Mouse (Mus musculus) limb, embryonic 14.5 days (tissue): Measurements from ENCODE around the gene Lrmda. TPM values are rescaled to one million over a fixed set of nuclear protein-coding genes. Genes with fewer than 3 reads are reported as not detected.
A peak's percentile ranks its signal among the peaks of the same experiment; 100 is the strongest.

ENCODE experiments used
- ATAC-seq: fragments of 200-750 bp; cut with Nextera tagmentation; 2 replicates; pipeline ENCODE4 v1.8.0; 2017; ENCODE audit warnings: low read depth, moderate number of reproducible peaks, moderate TSS enrichment; ENCODE audit not compliant: low FRiP score
- DNase-seq: peaks from one replicate; pipeline ENCODE4 v3.0.0-alpha.2; 2015; ENCODE audit warnings: low spot score
- H3K27ac ChIP-seq: fragments of 300-500 bp; sonication (generic); replicated peaks from 2 replicates; pipeline ENCODE4 v1.5.1; 2014; ENCODE audit warnings: low read depth, mild to moderate bottlenecking, low read length, moderate library complexity, mixed read lengths
- H3K27me3 ChIP-seq: fragments of 300-500 bp; sonication (generic); 2 replicates; pipeline ENCODE4 v1.6.1; 2014; ENCODE audit warnings: low read length, mixed read lengths; ENCODE audit not compliant: control insufficient read depth, insufficient read depth
- H3K36me3 ChIP-seq: fragments of 300-500 bp; sonication (generic); 2 replicates; pipeline ENCODE4 v1.6.1; 2014; ENCODE audit warnings: mild to moderate bottlenecking, low read length, moderate library complexity, mixed read lengths; ENCODE audit not compliant: control insufficient read depth, insufficient read depth
- H3K4me1 ChIP-seq: fragments of 300-500 bp; sonication (generic); 2 replicates; pipeline ENCODE4 v1.6.1; 2014; ENCODE audit warnings: antibody characterized with exemption, low read length, mixed read lengths; ENCODE audit not compliant: control insufficient read depth, insufficient read depth
- H3K4me2 ChIP-seq: fragments of 300-500 bp; sonication (generic); replicated peaks from 2 replicates; pipeline ENCODE4 v1.6.1; 2014; ENCODE audit warnings: low read depth, mild to moderate bottlenecking, low read length, moderate library complexity; ENCODE audit not compliant: severe bottlenecking
- H3K4me3 ChIP-seq: fragments of 300-500 bp; sonication (generic); replicated peaks from 2 replicates; pipeline ENCODE4 v1.5.1; 2014; ENCODE audit warnings: low read length
- H3K9ac ChIP-seq: fragments of 300-500 bp; sonication (generic); 2 replicates; pipeline ENCODE4 v1.6.1; 2014; ENCODE audit warnings: mild to moderate bottlenecking, low read depth, low read length, moderate library complexity; ENCODE audit not compliant: severe bottlenecking
- H3K9me3 ChIP-seq: fragments of 300-500 bp; sonication (generic); 2 replicates; pipeline ENCODE4 v1.6.1; 2016; ENCODE audit warnings: low read length; ENCODE audit not compliant: control insufficient read depth
- POLR2A ChIP-seq: fragments of 200-500 bp; IDR thresholded peaks from 2 replicates; pipeline ENCODE4 v1.8.0; 2012; ENCODE audit warnings: inconsistent platforms, mild to moderate bottlenecking, moderate library complexity, borderline replicate concordance; ENCODE audit not compliant: insufficient read depth, insufficient read length; ENCODE audit errors: extremely low read depth
- WGBS: fragments of 180-500 bp; shearing (Covaris S2); extraction: QIAGEN DNeasy Blood & Tissue Kit; methylation state at CpG from one replicate; pipeline ENCODE4 v1.1.7; 2014; 5-methylcytosine and 5-hydroxymethylcytosine counted together
- polyA plus RNA-seq, 2 experiments: library from polyadenylated mRNA; depleted of rRNA in 1 of 2; stranded (reverse) in 1 of 2; unstranded in 1 of 2; fragments of >200 nt; fragmentation: Nextera tagmentation in 1 of 2; extraction: Ambion mirVana in 1 of 2; gene quantifications; 2 replicates each; pipeline versions ENCODE4 v1.2.1 to v1.2.3; 2012 to 2014

Lrmda gene
- polyA plus RNA-seq, 2 experiments = 0.08 to 0.72 TPM

GRCm38 (mm10) chr14:22745882-22746480 lies 726.5 kb downstream of the Lrmda start:
- Histone ChIP-seq H3K36me3 (no peaks in the 10 kb centered on the region), H3K4me3 (no peak overlapping the region), H3K4me2 (no peak overlapping the region), H3K9me3 (no peaks in the 10 kb centered on the region), H3K27me3 (no peaks in the 10 kb centered on the region), H3K27ac (no peak overlapping the region), H3K9ac (no peak overlapping the region), H3K4me1 (0 out of 2 replicates have a peak, but pooled peaks cover 9% of the 10 kb centered on the region)
- ATAC-seq (no peak), DNase-seq (no peak)
- WGBS = 8% methylated on average over 5 of the region's 5 CpGs
- no peak for TF ChIP-seq POLR2A

GRCm38 (mm10) chr14:22747816-22748215 lies 728.3 kb downstream of the Lrmda start:
- Histone ChIP-seq H3K4me3 (no peak overlapping the region), H3K4me2 (no peak overlapping the region), H3K27me3 (no peaks in the 10 kb centered on the region), H3K4me1 (0 out of 2 replicates have a peak, but pooled peaks cover 9% of the 10 kb centered on the region), H3K36me3 (no peaks in the 10 kb centered on the region), H3K27ac (no peak overlapping the region), H3K9me3 (no peaks in the 10 kb centered on the region), H3K9ac (no peak overlapping the region)
- no peak for TF ChIP-seq POLR2A
- DNase-seq = no peak
- ATAC-seq = no peak
- WGBS = 90% methylated on average over 5 of the region's 5 CpGs

GRCm38 (mm10) chr14:22750409-22750808 lies 730.9 kb downstream of the Lrmda start:
- no peaks in the 10 kb centered on the region for H3K27me3 ChIP-seq
- H3K4me1 ChIP-seq = 0 out of 2 replicates have a peak, but pooled peaks cover 9% of the 10 kb centered on the region
- no peak overlapping the region for H3K9ac ChIP-seq
- TF ChIP-seq POLR2A = no peak
- H3K9me3 ChIP-seq = no peaks in the 10 kb centered on the region
- H3K36me3 ChIP-seq = no peaks in the 10 kb centered on the region
- no peak overlapping the region for H3K4me2 ChIP-seq
- H3K4me3 ChIP-seq = no peak overlapping the region
- DNase-seq (no peak), ATAC-seq (no peak)
- H3K27ac ChIP-seq = no peak overlapping the region

- no peak for TF ChIP-seq POLR2A
- Histone ChIP-seq H3K9me3 (no peaks in the 10 kb centered on the region), H3K27me3 (no peaks in the 10 kb centered on the region), H3K36me3 (no peaks in the 10 kb centered on the region), H3K4me2 (no peak overlapping the region), H3K9ac (no peak overlapping the region), H3K27ac (no peak overlapping the region), H3K4me1 (0 out of 2 replicates have a peak, but pooled peaks cover under 1% of the 10 kb centered on the region), H3K4me3 (no peak overlapping the region)
- DNase-seq (peak; percentile 31), ATAC-seq (peak; percentile 53)
- WGBS = 74% methylated on average over 10 of the region's 10 CpGs
Measured at GRCm38 (mm10) chr14:22751290-22751689, 731.8 kb downstream of the Lrmda start.

GRCm38 (mm10) chr14:22754633-22755032 lies 735.1 kb downstream of the Lrmda start:
- 80% methylated on average over 5 of the region's 5 CpGs for WGBS
- no peak for ATAC-seq
- H3K36me3 ChIP-seq = no peaks in the 10 kb centered on the region

More at GRCm38 (mm10) chr14:22754633-22755032, 735.1 kb downstream of the Lrmda start:
- Histone ChIP-seq H3K4me3 (no peak overlapping the region), H3K9me3 (no peaks in the 10 kb centered on the region), H3K4me2 (no peak overlapping the region), H3K4me1 (no peaks in the 10 kb centered on the region), H3K9ac (no peak overlapping the region), H3K27ac (no peak overlapping the region), H3K27me3 (no peaks in the 10 kb centered on the region)
- no peak for TF ChIP-seq POLR2A
- no peak for DNase-seq
